Mouse (Mus musculus) liver, postnatal 0 days (tissue): ENCODE measurements around the gene Bcl9.

Source experiments
- CTCF ChIP-seq: sonication (generic); IDR thresholded peaks from 2 replicates; pipeline ENCODE4 v1.5.1; 2016; ENCODE audit warnings: antibody characterized with exemption, low read depth
- EP300 ChIP-seq: IDR thresholded peaks from 2 replicates; pipeline ENCODE4 v1.6.1; 2016; ENCODE audit warnings: antibody characterized with exemption, low read depth, mild to moderate bottlenecking

DNA sequence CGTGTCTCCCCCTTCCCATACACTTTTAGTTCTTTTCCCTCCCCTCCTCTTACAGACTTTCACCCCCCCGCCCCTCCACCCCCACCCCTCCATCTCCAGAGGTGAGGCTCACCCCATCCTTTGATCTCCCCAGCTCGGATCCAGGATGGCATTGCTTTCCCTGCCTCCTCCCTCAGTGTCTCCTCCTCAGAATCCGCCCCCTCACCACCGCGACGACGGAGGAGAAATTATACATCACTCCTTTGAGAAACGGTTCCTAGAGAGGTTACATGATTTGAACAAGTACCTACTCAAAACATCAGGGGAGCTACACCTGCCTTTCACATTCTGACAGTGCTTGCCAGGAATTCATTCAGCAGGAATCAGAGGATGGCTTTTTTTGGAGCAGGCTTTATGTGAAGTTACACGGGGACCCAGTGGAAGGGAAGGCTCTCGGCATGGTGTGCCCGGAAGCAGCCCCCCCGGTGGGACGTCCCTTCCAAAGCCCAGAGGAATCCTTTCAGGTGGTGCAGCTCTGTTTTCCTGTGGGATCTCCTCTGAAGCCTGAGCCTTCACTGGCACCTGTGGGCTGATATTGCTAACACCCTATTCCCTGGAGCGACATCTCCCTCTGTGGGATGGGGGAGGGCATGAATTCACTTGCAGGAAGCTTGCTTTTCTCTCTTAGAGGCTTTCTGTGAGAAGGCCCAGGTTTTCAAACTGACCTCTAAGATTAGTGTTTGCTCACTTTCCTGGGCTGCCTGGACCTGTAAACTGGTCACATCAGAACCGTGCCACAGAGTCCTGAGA, 12.2 kb upstream of the Bcl9 start:
- TF ChIP-seq CTCF (peak; percentile 35), EP300 (no peak)
